Mouse (Mus musculus) forebrain, embryonic 12.5 days (tissue): ENCODE results near the gene Egln3. TPM values are rescaled to one million over a fixed set of nuclear protein-coding genes. Genes with fewer than 3 reads are reported as not detected.
A peak's percentile ranks its signal among the peaks of the same experiment; 100 is the strongest.

ENCODE experiments used
- ATAC-seq: fragments of 200-750 bp; cut with Nextera tagmentation; 2 replicates; pipeline ENCODE4 v1.8.0; 2017; ENCODE audit warnings: moderate TSS enrichment; ENCODE audit not compliant: low FRiP score
- H3K27ac ChIP-seq: fragments of 300-500 bp; sonication (generic); 2 replicates; pipeline ENCODE4 v1.5.1; 2016; ENCODE audit warnings: mild to moderate bottlenecking
- H3K27me3 ChIP-seq: fragments of 300-500 bp; sonication (generic); 2 replicates; pipeline ENCODE4 v1.6.1; 2016; ENCODE audit warnings: mild to moderate bottlenecking
- H3K36me3 ChIP-seq: fragments of 300-500 bp; sonication (generic); replicated peaks from 2 replicates; pipeline ENCODE4 v1.6.1; 2016; ENCODE audit warnings: mild to moderate bottlenecking
- H3K4me1 ChIP-seq: fragments of 300-500 bp; sonication (generic); 2 replicates; pipeline ENCODE4 v1.6.1; 2016
- H3K4me2 ChIP-seq: fragments of 300-500 bp; sonication (generic); 2 replicates; pipeline ENCODE4 v1.6.1; 2016; ENCODE audit warnings: mild to moderate bottlenecking, moderate library complexity
- H3K4me3 ChIP-seq: fragments of 300-500 bp; sonication (generic); replicated peaks from 2 replicates; pipeline ENCODE4 v1.5.1; 2016; ENCODE audit warnings: mild to moderate bottlenecking
- H3K9ac ChIP-seq: fragments of 300-500 bp; sonication (generic); 2 replicates; pipeline ENCODE4 v1.6.1; 2016; ENCODE audit warnings: mild to moderate bottlenecking
- H3K9me3 ChIP-seq: fragments of 300-500 bp; sonication (generic); 2 replicates; pipeline ENCODE4 v1.6.1; 2016
- WGBS: fragments of 180-500 bp; shearing (Covaris S2); methylation state at CpG from one replicate; pipeline ENCODE4 v1.1.7; 2016; 5-methylcytosine and 5-hydroxymethylcytosine counted together
- polyA plus RNA-seq: library from polyadenylated mRNA; unstranded; fragments of >200 nt; fragmentation: Nextera tagmentation; extraction: Ambion mirVana; gene quantifications from 2 replicates; pipeline ENCODE4 v1.2.1, GENCODE M21; 2016

Gene Egln3
- polyA plus RNA-seq, 1 experiment from 2014 or later: 3.8 TPM

DNA sequence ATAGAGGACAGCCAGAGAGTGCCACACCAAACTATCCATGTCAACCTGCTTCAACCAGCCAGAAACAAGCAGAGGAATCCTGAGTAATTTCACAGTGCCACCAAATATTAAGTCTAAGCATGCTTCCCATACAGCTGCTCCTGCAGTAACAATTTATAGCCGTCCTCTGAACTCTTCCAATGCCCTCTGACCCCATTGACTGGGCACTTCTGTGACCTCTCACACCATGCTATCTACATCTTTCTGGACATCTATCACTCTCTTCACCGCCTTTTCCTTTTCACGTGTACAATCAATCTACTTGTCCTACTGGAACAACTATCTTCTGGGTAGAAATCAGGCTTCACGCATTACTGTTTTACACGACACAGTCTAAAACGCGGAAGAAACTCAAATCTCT is 19.4 kb downstream of the Egln3 start:
- no peak for ATAC-seq
- WGBS: 91% methylated on average over 7 of the region's 7 CpGs
- no peaks in the 10 kb centered on the region for H3K36me3 ChIP-seq
- no peak overlapping the region for H3K4me2 ChIP-seq
- H3K4me3 ChIP-seq: no peak overlapping the region
- H3K27me3 ChIP-seq: no peaks in the 10 kb centered on the region
- H3K9ac ChIP-seq: no peak overlapping the region
- no peaks in the 10 kb centered on the region for H3K9me3 ChIP-seq
- no peak overlapping the region for H3K27ac ChIP-seq
- peaks cover 6% of the 10 kb centered on the region; the same call in 1 of the 2 replicates for H3K4me1 ChIP-seq

DNA sequence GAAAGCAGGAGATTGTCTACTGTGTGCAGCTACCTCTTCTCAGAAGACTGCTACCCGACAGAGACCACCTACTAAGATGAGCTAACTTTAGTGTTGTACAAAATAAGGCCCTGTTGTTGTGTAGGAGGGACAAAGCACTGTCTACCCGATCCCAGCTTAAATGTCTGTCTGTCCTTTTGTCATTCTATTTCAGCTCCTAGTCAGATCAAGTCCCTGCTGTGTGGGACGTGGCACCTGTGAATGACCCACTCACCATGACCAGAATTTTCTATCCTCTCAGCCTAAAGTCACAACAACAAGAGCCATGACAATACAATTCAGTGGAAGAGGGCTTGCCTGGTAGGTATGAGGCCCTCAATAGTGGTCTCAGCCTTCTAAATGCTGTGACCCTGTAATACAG is 25.3 kb downstream of the Egln3 start:
- ATAC-seq: no peak
- H3K4me1 ChIP-seq: 0 out of 2 replicates have a peak, but pooled peaks cover 3% of the 10 kb centered on the region
- H3K4me2 ChIP-seq: no peak overlapping the region
- H3K9me3 ChIP-seq: no peaks in the 10 kb centered on the region
- H3K27ac ChIP-seq: no peak overlapping the region
- 48% methylated on average over 3 of the region's 3 CpGs for WGBS
- no peaks in the 10 kb centered on the region for H3K27me3 ChIP-seq
- no peaks in the 10 kb centered on the region for H3K36me3 ChIP-seq
- H3K9ac ChIP-seq: no peak overlapping the region
- H3K4me3 ChIP-seq: no peak overlapping the region

DNA sequence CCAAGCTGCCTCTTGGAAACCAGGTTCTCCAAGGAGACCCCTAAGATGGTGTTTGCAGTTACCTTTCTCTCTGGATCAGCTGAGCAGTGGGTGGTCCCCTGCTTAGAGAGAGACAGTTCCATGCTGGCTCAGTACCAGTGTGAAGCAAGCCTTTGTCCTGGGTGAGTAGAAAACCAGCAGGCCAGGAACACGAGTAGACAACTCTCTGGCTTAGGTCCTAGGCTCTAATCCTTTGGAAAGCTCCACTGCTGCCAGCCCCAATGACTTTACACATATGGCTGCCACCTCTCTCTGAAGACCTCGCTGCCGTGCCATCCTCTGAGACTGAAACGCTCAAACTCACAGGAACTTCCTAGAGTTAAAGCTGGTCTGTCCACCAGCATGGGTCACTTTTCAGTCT is 34.9 kb downstream of the Egln3 start:
- H3K4me3 ChIP-seq: no peak overlapping the region
- H3K9me3 ChIP-seq: no peaks in the 10 kb centered on the region
- no peak overlapping the region for H3K4me2 ChIP-seq
- no peak overlapping the region for H3K27ac ChIP-seq
- H3K4me1 ChIP-seq: peaks cover 10% of the 10 kb centered on the region
- ATAC-seq: no peak
- H3K9ac ChIP-seq: no peak overlapping the region
- WGBS: 73% methylated on average over 4 of the region's 4 CpGs
- H3K36me3 ChIP-seq: no peaks in the 10 kb centered on the region
- peaks cover 18% of the 10 kb centered on the region for H3K27me3 ChIP-seq

GRCm38 (mm10) chr12:54167737-54168136 is 35.9 kb downstream of the Egln3 start:
- no peak overlapping the region for H3K27ac ChIP-seq
- H3K4me2 ChIP-seq: no peak overlapping the region
- H3K27me3 ChIP-seq: peaks cover 29% of the 10 kb centered on the region
- H3K4me1 ChIP-seq: peaks cover 15% of the 10 kb centered on the region
- H3K9ac ChIP-seq: no peak overlapping the region
- H3K4me3 ChIP-seq: no peak overlapping the region
- no peak for ATAC-seq
- no peaks in the 10 kb centered on the region for H3K9me3 ChIP-seq
- WGBS: 88% methylated on average over 6 of the region's 6 CpGs
- no peaks in the 10 kb centered on the region for H3K36me3 ChIP-seq

- peaks cover 29% of the 10 kb centered on the region for H3K4me1 ChIP-seq
- no peak overlapping the region for H3K9ac ChIP-seq
- WGBS: 27% methylated on average over 6 of the region's 6 CpGs
- no peak overlapping the region for H3K27ac ChIP-seq
- H3K9me3 ChIP-seq: no peaks in the 10 kb centered on the region
- no peaks in the 10 kb centered on the region for H3K36me3 ChIP-seq
- no peak overlapping the region for H3K4me2 ChIP-seq
- no peak overlapping the region for H3K4me3 ChIP-seq
- peaks cover 41% of the 10 kb centered on the region for H3K27me3 ChIP-seq
- no peak for ATAC-seq
These were observed 39.0 kb downstream of the Egln3 start for GRCm38 (mm10) chr12:54164724-54165050.

DNA sequence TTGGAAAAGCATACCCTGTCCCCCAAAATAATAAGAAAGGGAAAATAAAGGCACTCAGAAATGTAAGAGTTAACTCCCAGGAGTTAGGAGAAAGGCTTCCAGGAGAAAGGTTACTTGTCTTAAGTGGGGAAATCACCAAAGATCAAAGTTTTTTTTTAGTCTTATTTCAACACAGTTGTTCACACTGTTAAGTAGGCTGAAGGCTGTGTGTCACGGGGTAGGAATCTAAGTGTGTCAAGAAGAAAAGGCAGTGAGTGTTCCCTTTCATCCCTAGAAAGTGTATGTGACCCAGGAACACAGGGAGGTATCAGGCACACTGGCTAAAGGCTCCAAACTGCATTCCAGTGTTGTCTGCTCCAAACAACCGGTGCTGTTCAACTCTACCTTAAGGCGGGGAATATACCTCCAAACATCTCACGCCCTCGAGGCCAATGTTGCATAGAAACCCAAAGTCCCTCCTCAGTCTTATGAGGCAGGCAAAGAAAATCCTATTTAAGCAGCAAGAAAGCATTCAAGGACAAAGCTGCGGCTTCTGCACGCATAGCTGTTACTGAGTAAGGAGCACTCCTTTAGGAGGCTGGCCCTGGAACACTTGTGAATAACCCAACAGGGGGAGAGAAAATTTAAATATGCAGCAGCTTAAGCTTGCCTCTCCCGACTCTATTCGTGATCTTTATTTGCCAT is 39.5 kb downstream of the Egln3 start:
- H3K27ac ChIP-seq: no peak overlapping the region
- 15% methylated on average over 9 of the region's 9 CpGs for WGBS
- no peak for ATAC-seq
- no peaks in the 10 kb centered on the region for H3K36me3 ChIP-seq
- no peak overlapping the region for H3K4me3 ChIP-seq
- H3K9ac ChIP-seq: no peak overlapping the region
- H3K27me3 ChIP-seq: peaks cover 41% of the 10 kb centered on the region
- H3K9me3 ChIP-seq: no peaks in the 10 kb centered on the region
- H3K4me1 ChIP-seq: peaks cover 29% of the 10 kb centered on the region
- H3K4me2 ChIP-seq: no peak overlapping the region

GRCm38 (mm10) chr12:54163166-54163565 is 40.5 kb downstream of the Egln3 start:
- no peak for ATAC-seq
- H3K4me2 ChIP-seq: peak overlapping the region; percentile 57
- H3K4me3 ChIP-seq: peak overlapping the region; percentile 28; the same call in 1 of the 2 replicates
- H3K36me3 ChIP-seq: no peaks in the 10 kb centered on the region
- peaks cover 29% of the 10 kb centered on the region for H3K4me1 ChIP-seq
- 17% methylated on average over 4 of the region's 4 CpGs for WGBS
- H3K27me3 ChIP-seq: peaks cover 41% of the 10 kb centered on the region
- H3K9ac ChIP-seq: no peak overlapping the region
- H3K9me3 ChIP-seq: no peaks in the 10 kb centered on the region
- no peak overlapping the region for H3K27ac ChIP-seq

DNA sequence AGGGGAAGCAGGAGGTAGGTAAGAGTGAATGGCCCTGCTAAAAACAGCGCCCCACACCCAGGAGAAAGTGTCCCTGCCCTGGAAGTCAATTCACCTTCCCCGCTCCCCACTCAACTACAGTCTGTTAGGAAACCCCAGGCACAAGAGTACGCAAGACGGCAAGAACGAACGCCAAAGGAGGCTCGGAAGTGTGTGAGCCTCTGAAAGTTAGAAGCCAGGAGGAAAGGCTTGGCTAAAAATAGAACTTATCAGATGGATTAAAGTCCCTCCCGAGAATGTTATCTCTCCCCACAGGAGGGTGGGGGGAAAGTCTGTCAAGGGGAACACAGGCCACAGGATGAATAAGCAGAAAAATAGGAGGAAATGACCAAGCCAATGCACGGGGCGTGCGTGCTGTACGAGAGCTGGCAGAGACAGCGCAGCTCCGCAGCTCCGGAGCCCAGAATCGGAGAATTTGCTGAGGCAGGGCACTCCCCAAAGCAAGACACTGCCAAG is 41.0 kb downstream of the Egln3 start:
- whole genome bisulfite sequencing: under 1% methylated on average over 16 of the region's 16 CpGs
- Histone ChIP-seq H3K9ac (peak overlapping the region; percentile 47), H3K4me1 (peaks cover 29% of the 10 kb centered on the region), H3K9me3 (no peaks in the 10 kb centered on the region), H3K4me2 (peak overlapping the region; percentile 57), H3K27ac (no peak overlapping the region), H3K36me3 (no peaks in the 10 kb centered on the region), H3K4me3 (peak overlapping the region; percentile 28), H3K27me3 (peaks cover 41% of the 10 kb centered on the region)
- ATAC-seq: 0 out of 2 replicates have a peak, but pooled peaks have one; percentile 71

GRCm38 (mm10) chr12:54161468-54162202 is 42.0 kb downstream of the Egln3 start:
- no peaks in the 10 kb centered on the region for H3K9me3 ChIP-seq
- ATAC-seq: no peak
- peaks cover 29% of the 10 kb centered on the region for H3K4me1 ChIP-seq
- no peak overlapping the region for H3K4me3 ChIP-seq
- no peak overlapping the region for H3K9ac ChIP-seq
- peaks cover 41% of the 10 kb centered on the region for H3K27me3 ChIP-seq
- no peak overlapping the region for H3K4me2 ChIP-seq
- H3K36me3 ChIP-seq: no peaks in the 10 kb centered on the region
- WGBS: 15% methylated on average over 5 of the region's 5 CpGs
- H3K27ac ChIP-seq: no peak overlapping the region

GRCm38 (mm10) chr12:54160279-54160678 is 43.4 kb downstream of the Egln3 start:
- no peak overlapping the region for H3K27ac ChIP-seq
- H3K9me3 ChIP-seq: no peaks in the 10 kb centered on the region
- ATAC-seq: no peak
- H3K4me2 ChIP-seq: no peak overlapping the region
- no peak overlapping the region for H3K4me3 ChIP-seq
- no peak overlapping the region for H3K9ac ChIP-seq
- WGBS: 85% methylated on average over 2 of the region's 2 CpGs
- H3K36me3 ChIP-seq: no peaks in the 10 kb centered on the region
- peaks cover 36% of the 10 kb centered on the region for H3K27me3 ChIP-seq
- peaks cover 29% of the 10 kb centered on the region for H3K4me1 ChIP-seq

DNA sequence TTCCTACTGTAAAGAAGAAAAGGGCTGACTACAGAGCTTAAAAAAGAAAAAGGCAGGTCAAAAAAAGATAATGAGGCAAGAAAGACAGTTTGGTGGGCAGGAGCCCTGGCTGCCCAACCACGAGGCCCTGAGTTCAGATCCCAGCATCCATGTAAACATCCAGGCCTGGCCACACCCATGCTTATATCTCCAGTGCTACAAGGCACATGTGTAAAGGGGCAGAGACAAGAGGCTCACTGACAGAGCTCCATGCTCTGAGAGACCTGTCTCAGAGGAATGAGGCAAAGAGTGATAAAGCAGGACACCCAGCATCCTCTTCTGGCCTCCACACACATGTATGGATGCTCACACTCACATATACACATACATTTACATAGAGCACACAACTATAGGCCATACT is 48.9 kb downstream of the Egln3 start:
- H3K4me1 ChIP-seq: no peaks in the 10 kb centered on the region
- 86% methylated on average over 1 of the region's 1 CpGs for WGBS
- H3K36me3 ChIP-seq: no peaks in the 10 kb centered on the region

GRCm38 (mm10) chr12:54146943-54147556 is 56.6 kb downstream of the Egln3 start:
- H3K36me3 ChIP-seq: no peaks in the 10 kb centered on the region
- no peak overlapping the region for H3K4me3 ChIP-seq
- WGBS: 22% methylated on average over 12 of the region's 12 CpGs
- H3K27ac ChIP-seq: no peak overlapping the region
- no peak for ATAC-seq
- H3K9me3 ChIP-seq: no peaks in the 10 kb centered on the region
- H3K4me2 ChIP-seq: no peak overlapping the region
- peaks cover 9% of the 10 kb centered on the region for H3K4me1 ChIP-seq
- no peaks in the 10 kb centered on the region for H3K27me3 ChIP-seq
- no peak overlapping the region for H3K9ac ChIP-seq

More for the DNA sequence above, 48.9 kb downstream of the Egln3 start:
- no peak for ATAC-seq
- Histone ChIP-seq H3K27ac (no peak overlapping the region), H3K9me3 (no peaks in the 10 kb centered on the region), H3K4me2 (no peak overlapping the region), H3K4me3 (no peak overlapping the region), H3K27me3 (no peaks in the 10 kb centered on the region), H3K9ac (no peak overlapping the region)
